Mouse (Mus musculus) left cerebral cortex, postnatal 14 days (tissue): Measurements from ENCODE around the gene Gm20388. TPM values are rescaled to one million over a fixed set of nuclear protein-coding genes. Genes with fewer than 3 reads are reported as not detected.

ENCODE experiments used
- DNase-seq, 2 experiments: peaks; one replicate each; pipeline ENCODE4 v3.0.0; 2021 to 2022; ENCODE audit warnings: low spot score in 2 of 2, mixed read lengths in 1 of 2
- intact Hi-C: fragments of 180-260 bp; cut with DNase I; formaldehyde crosslinking; loops from one replicate; pipeline ENCODE4 v1.15.1; 2025
- total RNA-seq, 2 experiments: library from RNA; stranded (reverse); gene quantifications; 2 replicates each; pipeline ENCODE4 v1.2.3; 2021

The Gm20388 gene
- total RNA-seq, 2 experiments from 2014 or later, result 2.8 to 7.3 TPM

GRCm38 (mm10) chr8:123382516-123382915 lies 3471.9 kb downstream of the Gm20388 start:
- intact Hi-C loops, result no loop called here
- no peak for DNase-seq

GRCm38 (mm10) chr8:123384883-123385540 lies 3474.4 kb downstream of the Gm20388 start:
- peak in 1 of 2 experiments; percentile 82 for DNase-seq
- intact Hi-C loops, result no loop called here

- intact Hi-C loops, result no loop called here
Measured at GRCm38 (mm10) chr8:123387041-123387440, 3476.4 kb downstream of the Gm20388 start.

DNA sequence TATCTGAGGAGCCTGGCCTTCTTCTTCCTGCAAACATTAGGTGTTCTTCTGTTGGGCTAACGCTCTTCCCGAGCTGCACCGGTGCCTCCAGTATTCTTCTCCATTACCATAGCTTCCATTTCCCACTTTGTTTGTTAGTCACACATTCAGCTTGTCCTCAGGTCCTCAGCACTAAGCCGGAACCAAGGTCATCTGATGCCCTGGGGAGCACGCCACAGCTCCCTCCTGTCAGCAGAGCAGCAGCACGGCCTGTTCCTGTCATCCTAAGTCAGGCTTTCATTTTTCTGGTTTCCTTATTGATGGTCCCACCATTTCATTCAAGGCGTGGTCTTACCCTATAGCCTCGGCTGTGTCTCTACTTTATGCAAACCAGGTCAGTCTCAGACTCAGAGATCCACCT lies 3477.2 kb downstream of the Gm20388 start:
- DNase-seq, result no peak

More at GRCm38 (mm10) chr8:123387041-123387440, 3476.4 kb downstream of the Gm20388 start:
- DNase-seq, result no peak

DNA sequence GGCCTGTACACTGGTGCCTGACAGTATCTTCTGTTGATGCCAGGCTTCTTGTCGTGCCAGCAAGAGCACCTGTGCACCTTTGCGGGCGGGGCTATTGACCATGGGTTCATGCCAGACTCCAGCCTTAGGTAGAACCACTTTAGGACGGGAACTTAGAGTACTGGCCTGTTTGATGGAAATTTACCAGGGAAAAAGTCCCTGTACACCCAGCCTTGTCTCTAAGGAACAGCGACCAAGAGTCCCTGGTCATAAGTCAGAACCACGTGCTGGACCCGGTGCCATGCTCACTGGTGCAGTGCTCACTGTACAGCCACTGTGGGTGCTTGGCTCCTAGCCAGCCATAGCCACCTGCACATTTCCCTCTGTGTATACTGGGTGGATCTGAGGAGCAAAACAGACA lies 3478.4 kb downstream of the Gm20388 start:
- DNase-seq, result no peak
- intact Hi-C loops, result no loop called here

More for the DNA sequence above, 3477.2 kb downstream of the Gm20388 start:
- intact Hi-C loops, result no loop called here

DNA sequence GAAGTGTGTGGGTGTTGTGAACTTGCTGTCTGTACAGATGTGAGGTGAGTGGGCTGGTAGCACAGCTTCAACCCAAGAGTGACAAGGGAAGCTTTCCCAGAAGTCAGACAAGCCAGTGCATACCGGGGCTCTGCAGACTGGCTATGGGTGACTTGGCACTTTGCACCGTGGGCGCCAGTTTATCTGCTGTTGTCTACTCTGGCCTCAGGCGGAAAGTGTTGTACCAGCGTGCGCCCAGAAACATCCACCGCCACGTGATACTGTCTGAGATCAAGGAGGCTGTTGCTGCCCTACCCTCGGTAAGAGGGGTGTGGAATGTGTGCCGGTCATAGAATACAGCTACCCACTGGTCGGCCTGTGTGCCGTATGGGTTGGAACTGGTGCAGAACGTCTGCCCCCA lies 3487.7 kb downstream of the Gm20388 start:
- intact Hi-C loops, result no loop called here
- DNase-seq, result no peak

- no peak for DNase-seq
- intact Hi-C loops, result no loop called here
Measured at GRCm38 (mm10) chr8:123401936-123402335, 3491.3 kb downstream of the Gm20388 start.

GRCm38 (mm10) chr8:123402730-123403326 lies 3492.2 kb downstream of the Gm20388 start:
- DNase-seq, result no peak
- intact Hi-C loops, result no loop called here

DNA sequence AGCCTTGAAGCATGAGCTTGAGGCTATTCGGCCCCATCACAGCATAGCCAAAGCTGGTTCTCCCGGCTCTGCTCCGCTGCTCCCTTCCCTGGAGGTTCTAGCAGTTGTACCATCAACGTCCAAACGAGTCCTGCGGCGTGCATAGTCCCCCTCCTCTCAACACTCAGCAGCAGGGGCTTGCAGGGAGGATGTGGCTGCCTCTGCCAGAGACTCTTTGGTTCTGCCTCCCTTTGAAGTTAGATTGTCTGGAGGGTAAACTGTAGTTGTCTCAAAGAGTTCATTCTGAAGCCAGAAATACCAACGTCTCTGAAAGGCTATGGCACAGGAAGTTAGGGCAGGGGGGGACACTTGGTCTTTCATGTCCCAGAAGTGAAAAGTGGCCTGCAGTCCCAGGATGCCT lies 3493.9 kb downstream of the Gm20388 start:
- no peak for DNase-seq
- intact Hi-C loops, result no loop called here

GRCm38 (mm10) chr8:123406786-123407185 lies 3496.1 kb downstream of the Gm20388 start, which contains the start of gene Mc1r:
Mc1r (plus strand) TSS chr8:123407107.
- intact Hi-C loops, result no loop called here
- DNase-seq, result peak; percentile 78 to 88

- no peak for DNase-seq
- intact Hi-C loops, result no loop called here
Measured at GRCm38 (mm10) chr8:123407612-123408011, 3497.0 kb downstream of the Gm20388 start.

DNA sequence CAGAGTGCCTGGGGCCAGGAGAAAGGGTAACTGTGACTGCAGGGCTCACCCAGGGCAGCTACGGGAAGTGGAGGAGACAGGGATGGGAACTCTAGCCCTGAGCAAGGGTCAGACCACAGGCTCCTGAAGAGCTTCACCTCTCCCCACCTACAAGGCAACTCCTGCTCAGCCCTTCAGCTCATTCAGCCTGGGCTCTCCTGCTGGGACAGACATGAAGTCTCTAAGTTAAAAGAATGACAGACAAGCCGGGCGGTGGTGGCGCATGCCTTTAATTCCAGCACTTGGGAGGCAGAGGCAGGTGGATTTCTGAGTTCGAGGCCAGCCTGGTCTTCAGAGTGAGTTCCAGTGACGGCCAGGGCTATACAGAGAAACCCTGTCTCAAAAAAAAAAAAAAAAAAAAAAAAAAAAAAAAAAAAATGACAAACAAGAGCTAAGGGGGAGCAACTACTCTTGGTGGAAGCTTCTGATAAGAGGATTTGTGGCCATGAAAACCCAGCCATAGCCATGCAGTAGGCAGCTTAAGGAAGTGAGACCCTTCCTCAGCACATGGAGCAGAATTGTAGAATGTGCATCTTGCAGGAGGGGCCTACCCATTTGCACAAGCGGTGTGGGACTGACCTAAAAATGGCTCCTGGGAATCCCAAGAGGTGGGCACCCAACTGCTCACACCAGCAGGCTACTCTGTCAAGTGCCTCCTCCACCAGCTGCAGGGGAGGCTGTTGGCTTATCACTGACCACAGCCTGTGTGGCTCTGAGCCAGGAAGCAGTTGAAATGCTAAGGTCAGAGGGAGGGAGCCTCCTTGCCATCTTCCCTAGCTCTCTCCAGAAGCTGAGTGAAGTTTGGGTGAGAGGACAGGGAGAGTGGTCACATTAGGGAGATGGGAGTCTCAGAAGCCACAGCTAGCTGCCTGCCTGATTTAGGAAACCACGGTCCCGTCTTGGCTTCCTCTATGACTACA lies 3498.2 kb downstream of the Gm20388 start:
- no peak for DNase-seq
- intact Hi-C loops, result no loop called here

DNA sequence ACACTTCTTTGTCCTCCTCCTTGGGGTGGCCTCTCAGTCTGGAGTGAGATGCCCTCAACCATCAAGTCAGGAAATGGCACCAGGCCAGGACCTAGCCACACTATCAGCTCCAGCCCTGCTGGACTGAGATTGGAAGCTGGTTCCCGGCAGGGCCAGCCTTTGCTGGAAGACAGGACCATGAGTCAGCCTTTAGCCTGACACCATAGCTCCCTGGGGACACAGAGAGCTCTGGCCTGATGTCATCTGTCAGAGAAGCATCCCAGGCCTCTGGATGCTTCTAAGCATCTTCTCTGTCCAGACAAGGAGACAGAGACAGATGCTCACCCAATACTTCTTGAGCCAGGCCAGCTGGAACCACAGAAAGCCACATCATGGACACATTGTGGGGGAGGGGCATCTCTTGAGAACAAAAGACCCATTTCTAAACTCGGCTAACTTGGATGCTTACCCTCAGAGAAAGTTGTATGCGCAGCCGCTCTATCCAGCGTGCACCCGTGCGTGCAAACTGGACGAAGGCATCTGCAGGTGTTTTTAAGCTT lies 3499.5 kb downstream of the Gm20388 start:
- intact Hi-C loops, result no loop called here
- no peak for DNase-seq

DNA sequence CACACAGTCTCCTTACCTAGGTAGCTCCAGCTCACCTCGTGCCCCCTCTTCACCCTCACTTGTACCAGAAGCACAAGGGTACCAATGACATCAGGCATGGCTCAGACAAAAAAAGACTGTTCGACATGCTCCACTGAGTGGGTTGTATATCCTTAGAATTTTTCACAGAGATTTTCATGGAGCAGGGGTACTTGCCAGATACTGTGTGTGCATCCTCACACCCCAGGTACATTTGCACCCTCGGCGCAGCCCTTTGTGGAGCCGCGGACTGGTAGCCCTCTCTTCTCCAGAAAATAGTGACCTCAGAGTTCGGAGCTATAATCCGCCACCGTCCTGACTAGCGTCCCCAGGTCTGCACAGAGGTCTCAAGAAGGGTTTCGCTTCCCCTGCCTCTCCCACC lies 3500.1 kb downstream of the Gm20388 start:
- peak in 1 of 2 experiments; percentile 65 for DNase-seq
- intact Hi-C loops, result no loop called here

- DNase-seq, result peak; percentile 93 to 94
- intact Hi-C loops, result no loop called here
Measured at GRCm38 (mm10) chr8:123411246-123411645, 3500.6 kb downstream of the Gm20388 start, which contains the start of gene Tubb3. Tubb3 (plus strand) TSS chr8:123411424.

DNA sequence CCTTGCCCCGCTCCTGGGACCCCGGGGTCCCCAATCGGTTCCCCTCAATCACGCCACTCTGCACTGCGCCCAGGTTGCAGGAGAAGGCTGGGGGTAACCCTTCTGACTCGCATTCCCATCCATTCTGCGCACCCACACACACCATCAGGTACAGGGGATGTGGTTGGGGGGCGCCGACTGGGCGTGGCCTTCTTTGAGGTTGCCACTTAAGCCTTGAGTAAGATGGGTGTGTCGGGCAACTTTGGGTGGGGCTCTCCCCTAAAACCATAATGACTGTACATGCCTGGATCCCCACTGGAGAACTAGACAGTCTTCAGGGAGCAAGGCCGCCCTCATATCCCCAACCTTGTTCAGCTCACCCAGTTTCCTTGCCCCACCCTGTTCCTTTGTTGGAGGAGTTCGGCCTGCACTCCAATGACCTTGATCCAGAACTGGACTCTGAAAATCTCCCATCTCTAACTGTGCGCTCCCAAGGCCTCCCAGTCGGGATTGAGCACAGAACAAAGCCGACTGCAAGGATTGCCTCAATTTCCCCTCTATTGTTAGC lies 3501.2 kb downstream of the Gm20388 start:
- intact Hi-C loops, result no loop called here
- DNase-seq, result peak in 1 of 2 experiments; percentile 67

GRCm38 (mm10) chr8:123412560-123413170 lies 3502.0 kb downstream of the Gm20388 start:
- DNase-seq, result peak; percentile 84 to 95
- intact Hi-C loops, result no loop called here

- intact Hi-C loops, result no loop called here
- DNase-seq, result no peak
Measured at GRCm38 (mm10) chr8:123414255-123414654, 3503.6 kb downstream of the Gm20388 start.
